Mouse (Mus musculus) induced T-regulatory cell, adult 2 months (primary cell): ENCODE measurements around the gene Zfp827.
"Not testable (repeated sequence)": the region's sequence is repeated elsewhere in the genome, so short reads cannot be mapped to it uniquely, and the experiment has no call there.

Experiments
- DNase-seq: peaks from one replicate; pipeline ENCODE4 v3.0.0-alpha.2; 2012; ENCODE audit warnings: low read depth

Gene Zfp827

DNA sequence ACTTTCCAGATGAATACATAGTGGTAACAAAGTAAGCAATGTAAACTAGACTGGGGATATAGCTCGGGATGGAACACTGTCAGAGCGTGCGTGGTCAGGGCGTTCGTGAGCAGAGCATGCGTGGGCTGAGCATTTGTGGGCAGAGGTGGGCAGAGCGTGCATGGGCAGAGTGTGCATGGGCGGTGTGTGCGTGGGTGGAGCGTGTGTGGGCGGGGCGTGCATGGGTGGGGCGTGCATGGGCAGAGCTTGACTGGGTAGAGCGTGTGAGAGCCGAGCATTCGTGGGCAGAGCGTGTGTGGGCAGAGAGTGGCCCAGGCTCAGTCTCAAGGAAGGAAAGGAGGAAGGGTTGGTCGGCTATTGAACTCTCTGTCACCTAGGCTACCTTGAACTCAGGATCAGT lies 84.2 kb downstream of the Zfp827 start:
- DNase-seq = no peak

DNA sequence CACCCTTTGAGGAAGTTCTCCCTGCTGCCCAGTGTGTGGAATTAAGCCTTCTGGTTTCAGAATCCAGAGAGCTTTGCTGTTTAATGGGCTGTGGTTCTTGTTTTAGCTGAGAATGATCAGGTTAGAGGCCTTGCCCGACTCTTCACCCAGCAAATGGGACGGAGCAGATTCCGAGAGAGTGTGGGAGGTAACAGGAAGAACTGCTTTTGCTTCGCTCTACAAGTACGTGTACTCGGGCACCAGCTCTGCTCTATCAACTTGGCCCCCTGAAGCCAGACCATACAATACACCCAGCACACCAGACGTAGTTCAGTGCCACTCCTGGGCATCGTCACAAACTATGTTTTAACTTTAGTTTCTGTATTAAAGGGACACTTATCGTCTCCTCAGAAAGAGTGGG lies 85.3 kb downstream of the Zfp827 start:
- DNase-seq = no peak

GRCm38 (mm10) chr8:79114561-79114960 lies 86.3 kb downstream of the Zfp827 start:
- no peak for DNase-seq

- no peak for DNase-seq
Observed at GRCm38 (mm10) chr8:79116436-79116835, 88.2 kb downstream of the Zfp827 start.

GRCm38 (mm10) chr8:79117711-79118110 lies 89.5 kb downstream of the Zfp827 start:
- DNase-seq = no peak

- no peak for DNase-seq
Observed at GRCm38 (mm10) chr8:79121614-79122013, 93.4 kb downstream of the Zfp827 start.

GRCm38 (mm10) chr8:79124231-79124630 lies 96.0 kb downstream of the Zfp827 start:
- no peak for DNase-seq

- no peak for DNase-seq
Observed at GRCm38 (mm10) chr8:79127211-79127816, 99.1 kb downstream of the Zfp827 start.

DNA sequence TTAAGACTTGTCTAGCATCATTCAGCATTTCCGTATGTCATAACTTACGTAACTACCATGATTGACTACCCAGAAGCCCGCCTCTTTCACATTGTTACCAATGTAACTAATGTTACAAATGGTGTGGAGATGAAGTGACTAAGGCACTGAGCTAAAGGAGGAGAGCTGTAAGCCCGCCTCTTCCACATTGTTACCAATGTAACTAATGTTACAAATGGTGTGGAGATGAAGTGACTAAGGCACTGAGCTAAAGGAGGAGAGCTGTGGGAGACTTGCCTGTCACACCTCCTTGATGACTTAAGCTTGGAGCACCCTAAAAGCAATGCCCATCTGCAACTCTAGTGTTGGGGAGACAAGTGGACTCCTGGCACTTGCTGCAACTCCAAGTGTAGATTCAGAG lies 100.3 kb downstream of the Zfp827 start:
- not testable (repeated sequence) for DNase-seq

- no peak for DNase-seq
Observed at GRCm38 (mm10) chr8:79139614-79140013, 111.4 kb downstream of the Zfp827 start.

DNA sequence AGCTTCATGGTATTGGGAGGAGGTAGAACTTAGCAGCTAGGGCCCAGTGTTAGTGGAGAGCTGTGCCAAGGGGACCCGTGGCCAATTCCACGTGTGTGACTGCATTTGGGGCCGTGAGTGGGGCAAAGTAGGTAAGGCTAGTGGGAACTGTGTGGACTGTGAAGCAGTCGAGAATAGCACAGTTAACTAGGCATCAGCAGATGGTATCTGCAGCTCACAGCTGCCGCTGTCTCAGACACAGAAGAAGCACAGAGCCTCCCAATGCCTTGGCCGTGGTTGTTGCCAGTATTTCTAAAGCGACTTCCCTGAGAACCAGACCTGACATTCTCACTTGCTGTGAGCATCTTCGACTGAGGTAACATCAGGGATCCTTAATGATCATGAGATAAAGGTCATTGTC lies 112.7 kb downstream of the Zfp827 start:
- no peak for DNase-seq

DNA sequence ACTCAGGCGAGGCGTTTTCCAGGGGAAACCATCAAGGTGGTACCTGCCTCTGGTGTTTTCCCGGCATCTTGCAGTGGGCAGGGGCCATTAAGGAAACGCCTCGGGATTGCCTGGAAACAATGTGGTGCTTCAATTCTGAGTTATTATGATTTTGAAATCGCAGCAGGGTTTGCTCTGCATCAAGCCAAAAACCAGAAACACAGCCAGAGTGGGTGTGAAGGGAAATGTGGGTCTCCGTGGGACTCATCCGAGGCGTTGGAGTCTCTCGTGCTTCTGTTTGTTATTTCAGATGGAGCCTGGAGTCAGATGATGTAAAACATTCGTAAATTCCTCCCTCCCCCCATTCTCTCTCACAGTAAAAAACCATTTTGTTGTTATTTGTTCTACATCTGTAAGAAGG lies 113.4 kb downstream of the Zfp827 start:
- DNase-seq = no peak

DNA sequence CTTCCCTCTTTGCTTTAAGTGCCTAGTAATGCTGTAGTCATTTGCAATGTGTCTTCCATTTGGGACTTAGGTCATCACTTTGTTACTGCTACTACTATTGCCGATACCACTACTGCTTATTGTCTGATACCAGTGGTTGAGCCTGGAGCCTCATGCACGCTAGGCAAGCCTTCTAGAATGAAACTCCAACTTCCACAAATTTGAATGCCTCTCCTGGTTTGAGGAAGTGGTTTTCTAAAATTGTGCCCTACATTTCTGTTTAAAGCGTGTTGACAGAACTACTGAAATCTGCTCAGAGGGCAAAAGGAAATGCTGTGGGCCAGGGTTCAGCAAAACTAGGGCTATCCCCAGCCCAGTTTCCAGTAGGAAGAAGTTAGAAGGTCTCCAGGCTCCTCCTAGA lies 115.5 kb downstream of the Zfp827 start:
- no peak for DNase-seq

- DNase-seq = no peak
Observed at GRCm38 (mm10) chr8:79145210-79145609, 117.0 kb downstream of the Zfp827 start.

- DNase-seq = no peak
Observed at GRCm38 (mm10) chr8:79145626-79146025, 117.4 kb downstream of the Zfp827 start.

GRCm38 (mm10) chr8:79148799-79149198 lies 120.6 kb downstream of the Zfp827 start:
- no peak for DNase-seq

DNA sequence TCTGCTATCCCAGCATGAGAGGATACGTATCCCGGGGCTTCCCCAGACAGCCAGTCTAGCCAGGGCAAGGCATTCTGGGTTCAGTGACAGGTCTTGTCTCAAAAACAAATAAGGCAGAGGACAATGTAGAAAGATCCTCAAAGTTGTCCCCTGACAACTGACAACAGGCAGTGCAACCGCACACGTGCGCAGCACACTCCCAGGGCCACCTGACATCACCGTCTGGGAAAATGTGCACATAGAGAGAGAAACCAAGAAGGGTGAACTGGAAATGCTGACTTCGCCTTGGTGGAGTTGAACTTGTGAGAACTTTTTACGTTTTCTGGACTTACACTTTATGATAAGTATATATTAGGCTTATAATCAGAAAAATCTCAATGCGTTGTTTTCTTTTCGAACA lies 121.6 kb downstream of the Zfp827 start:
- no peak for DNase-seq

DNA sequence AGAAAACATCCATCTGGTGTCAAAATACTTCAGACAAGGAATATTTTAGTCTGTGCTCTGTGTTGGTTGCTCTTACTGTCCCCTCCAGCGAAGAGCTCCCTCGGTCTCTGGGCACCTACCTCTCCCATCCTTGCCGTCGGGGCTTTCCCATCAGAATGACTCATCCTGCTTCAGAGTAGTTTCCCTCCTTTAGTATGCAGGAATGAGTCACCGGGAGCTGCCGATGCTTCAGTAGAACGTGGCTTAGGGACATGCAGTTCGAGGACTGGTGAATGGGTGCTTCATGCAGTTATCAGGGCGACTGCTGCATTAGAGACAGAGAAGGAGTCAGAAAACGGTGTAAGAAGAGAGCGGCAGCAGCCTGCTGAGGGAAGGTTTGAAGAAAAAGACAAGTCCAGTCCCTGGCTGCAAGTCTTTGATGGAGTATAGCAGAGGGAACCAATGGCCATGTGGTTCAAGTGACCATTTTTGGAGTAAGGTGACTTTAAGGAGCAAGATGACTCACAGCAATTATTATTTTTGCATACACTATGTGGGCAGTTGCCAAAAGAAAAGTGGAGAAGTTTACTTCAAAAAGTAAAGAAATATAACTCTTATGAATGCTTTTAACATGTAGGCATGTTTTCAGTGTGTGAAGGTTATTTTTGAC lies 122.4 kb downstream of the Zfp827 start:
- DNase-seq = peak; percentile 63

GRCm38 (mm10) chr8:79151644-79152043 lies 123.4 kb downstream of the Zfp827 start:
- DNase-seq = no peak

DNA sequence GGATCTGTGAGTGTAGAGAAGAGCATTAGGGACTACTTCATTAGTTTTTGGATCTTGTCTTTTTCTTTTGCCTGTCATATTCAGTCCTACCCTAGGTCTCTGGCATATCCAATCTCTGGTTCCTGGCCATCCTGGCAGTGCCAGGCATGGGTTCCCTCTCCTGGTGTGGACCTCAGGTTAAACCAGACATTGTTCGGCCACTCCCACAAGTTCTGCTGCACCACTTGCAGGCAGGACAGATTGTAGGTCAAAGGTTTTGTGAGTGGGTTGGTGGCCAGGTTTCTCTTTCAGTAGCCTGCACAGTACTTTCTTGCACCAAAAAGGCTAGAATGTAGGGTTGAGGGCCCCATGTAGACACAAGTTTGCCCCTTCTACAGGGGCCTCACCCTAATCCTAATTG lies 125.0 kb downstream of the Zfp827 start:
- DNase-seq = no peak

GRCm38 (mm10) chr8:79153637-79154036 lies 125.4 kb downstream of the Zfp827 start:
- DNase-seq = no peak

- peak; percentile 49 for DNase-seq
Observed at GRCm38 (mm10) chr8:79155556-79156161, 127.4 kb downstream of the Zfp827 start.

DNA sequence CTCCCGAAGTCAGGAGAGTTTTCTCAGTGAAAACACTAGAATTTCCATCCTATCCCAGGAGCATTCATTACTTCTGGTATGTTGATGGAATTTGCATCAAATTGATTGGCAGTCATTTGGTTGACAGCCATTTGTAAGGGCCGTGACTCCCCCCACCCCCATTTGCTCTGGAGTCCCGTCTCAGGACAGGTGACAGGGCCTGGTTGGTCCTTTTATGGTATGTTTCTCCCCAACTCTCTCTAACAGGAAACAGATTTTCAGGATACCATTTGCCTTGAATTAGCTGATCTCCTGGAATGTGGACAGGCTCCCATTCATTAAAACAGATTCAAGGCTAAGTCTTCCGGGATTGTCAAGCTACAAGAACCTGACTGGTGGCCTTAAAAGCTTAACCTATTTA lies 129.1 kb downstream of the Zfp827 start:
- no peak for DNase-seq

- no peak for DNase-seq
Observed at GRCm38 (mm10) chr8:79158357-79158756, 130.1 kb downstream of the Zfp827 start.
